Mouse (Mus musculus): Measurements from ENCODE around the gene Syngr1.

GRCm38 (mm10) chr15:80160223-80160622, 69.1 kb downstream of the Syngr1 start:
- TF ChIP-seq POLR2A (IDR thresholded peaks at IDR 0.05; ENCODE audit: borderline replicate concordance, extremely low read depth, insufficient read depth, insufficient read length, poor library complexity, severe bottlenecking) (no peak), CTCF (IDR thresholded peaks at IDR 0.05; ENCODE audit: borderline replicate concordance, extremely low read depth, insufficient read depth, insufficient read length) (no peak)

Measured in brain, embryonic 14.5 days (tissue).